Mouse (Mus musculus) kidney, adult 18-20 months (tissue): Measurements from ENCODE around the gene Efhd2.
A peak's percentile ranks its signal among the peaks of the same experiment; 100 is the strongest.

Experiments used
- DNase-seq: peaks from one replicate; pipeline ENCODE4 v3.0.0; 2021

Gene Efhd2

DNA sequence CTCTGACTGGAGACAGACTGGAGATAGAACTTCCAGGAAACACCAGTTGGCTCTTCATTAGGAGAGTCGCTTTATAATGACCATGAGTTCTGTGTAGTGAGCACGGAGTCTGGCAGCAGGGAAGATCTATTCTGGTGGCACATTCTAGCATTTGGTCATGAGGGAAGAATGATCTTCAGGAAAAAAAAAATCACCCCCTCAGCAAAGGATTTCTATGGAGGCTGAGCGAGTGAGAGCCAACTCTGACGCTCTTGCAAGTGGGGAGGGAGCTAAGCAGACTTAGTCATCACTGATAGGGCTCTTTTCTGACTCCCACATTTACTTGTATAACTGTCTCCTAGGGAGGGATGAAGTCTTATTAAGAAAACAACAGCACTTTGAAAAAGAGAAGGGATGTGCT is 4.4 kb upstream of the Efhd2 start:
- no peak for DNase-seq

DNA sequence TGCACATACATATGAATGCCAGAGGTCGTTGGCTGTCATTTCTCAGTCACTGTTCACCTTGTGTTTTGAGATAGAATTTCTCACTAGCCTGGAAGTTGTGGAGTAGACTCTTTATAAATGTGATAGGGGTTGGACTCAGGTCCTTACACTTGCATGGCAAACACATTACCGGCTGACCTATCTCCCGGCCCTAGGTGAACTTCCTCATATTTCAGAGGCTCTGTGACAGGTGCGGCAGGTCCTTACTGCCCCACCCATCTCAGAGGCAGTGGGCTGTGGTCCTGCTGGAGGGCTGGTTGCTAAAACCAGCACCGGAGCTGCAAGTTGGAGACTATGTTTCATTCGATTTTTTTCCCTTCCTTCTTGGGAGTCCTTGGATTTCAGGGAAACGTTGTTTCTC is 3.9 kb upstream of the Efhd2 start:
- DNase-seq: no peak

DNA sequence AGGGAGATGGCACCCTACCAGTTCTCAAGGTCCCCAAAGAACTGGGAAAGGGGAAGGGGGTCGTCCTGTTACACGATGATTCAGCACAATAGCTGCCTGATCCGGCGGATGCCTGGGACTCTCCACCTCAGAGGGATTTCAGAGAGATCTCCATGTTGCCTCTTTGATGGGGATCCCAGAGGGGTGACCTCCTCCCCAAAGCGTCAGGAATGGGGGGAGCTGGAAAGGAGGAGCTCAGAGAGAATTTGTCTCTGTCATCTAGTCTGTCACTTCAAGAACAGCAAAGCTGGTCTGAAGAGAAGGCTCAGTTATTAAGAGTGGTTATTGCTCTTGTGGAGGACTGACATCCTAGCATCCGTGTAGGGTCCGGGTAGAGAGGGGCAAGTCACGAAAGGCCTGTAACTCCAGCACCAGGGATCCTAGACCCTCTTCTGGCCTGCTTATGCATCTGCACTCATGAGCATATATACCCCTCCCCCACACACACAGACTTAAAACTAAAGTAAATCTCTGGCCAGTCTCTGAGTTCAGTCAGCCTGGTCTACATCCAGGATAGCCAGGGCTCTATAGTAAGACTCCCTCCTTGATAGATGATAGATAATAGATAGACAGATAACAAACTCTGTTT is 875 bp upstream of the Efhd2 start:
- no peak for DNase-seq

DNA sequence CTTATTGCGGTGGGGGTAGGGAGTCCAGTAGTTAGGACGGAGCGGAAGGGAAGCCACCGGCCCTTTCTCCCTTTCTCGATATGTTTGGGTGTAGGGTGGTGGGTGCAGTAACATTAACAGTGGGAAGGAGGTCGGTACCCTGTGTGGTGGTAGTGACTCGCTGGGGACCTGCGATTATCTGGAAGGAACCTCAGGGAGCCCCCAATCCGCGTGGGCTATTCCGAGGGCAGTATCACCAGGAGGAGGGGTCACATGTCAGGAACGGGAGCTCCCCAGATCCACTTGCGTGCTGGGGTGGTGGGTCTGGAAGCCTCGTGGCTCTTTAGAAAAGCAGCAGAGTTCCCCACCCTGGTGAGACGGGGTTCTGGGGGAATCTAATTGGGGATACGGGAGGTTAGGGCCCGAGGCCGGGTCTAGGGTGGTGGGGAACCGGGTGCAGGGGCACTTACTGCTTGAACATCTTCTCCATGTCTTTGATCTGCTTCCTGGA is 564 bp downstream of the Efhd2 start:
- no peak for DNase-seq

DNA sequence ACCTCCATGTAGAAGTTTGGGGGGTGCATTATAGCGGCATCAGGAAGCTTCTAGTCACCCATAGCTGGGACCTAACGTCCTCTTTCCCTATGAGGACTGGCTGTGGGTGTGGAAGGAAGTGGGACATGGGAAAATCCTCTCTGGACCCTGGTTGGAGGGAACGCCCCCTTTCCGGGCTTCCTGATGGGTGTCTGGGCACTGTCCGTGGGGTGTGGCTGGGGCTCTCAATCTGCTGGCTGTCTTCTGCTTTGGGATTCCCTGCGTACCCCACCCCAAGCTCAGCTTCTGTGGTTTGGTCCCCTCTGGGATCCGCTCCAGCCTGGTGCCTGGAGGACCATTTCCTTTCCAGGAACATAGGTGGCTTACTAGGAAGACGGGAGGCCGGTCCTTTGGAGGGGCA is 1.7 kb downstream of the Efhd2 start:
- DNase-seq: no peak

DNA sequence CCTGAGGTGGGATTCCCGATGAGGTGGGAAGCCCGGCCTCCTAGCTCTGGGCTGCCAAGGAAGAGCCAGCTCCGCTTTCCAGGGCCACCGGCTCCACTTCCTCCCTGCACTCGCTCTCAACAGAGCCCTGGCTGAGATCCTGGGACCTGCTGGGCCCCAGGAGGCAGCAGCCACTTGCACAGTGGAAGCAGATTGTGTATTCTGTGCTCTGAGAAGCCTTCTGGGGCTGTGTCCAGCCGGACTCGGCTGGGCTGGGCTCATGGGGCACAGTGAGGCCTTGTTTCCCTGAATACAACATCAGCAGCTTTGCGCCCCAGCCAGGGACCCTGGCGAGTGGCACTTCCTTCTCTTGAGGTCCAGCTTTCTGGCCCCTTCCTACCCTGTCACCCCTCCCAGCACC is 2.8 kb downstream of the Efhd2 start:
- DNase-seq: no peak

DNA sequence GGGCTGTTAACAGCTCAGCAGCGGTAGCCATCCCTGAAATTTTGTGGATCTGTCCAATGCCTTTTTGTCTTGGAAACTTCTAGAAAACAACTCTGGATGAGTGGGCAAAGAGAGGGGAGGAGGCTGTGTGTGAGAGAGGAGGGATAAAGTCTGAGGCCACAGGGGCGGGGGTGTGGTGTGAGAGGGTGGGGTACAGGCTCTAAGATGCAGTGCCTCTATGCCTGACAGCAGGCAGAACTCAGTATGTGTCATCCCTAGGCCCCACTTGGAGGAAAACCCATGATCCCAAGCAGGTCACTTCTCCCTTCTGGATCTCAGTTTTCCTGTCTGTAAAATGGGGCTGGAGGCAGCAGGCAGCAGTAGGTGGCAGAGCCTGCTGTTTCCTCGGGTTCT is 3.4 kb downstream of the Efhd2 start:
- no peak for DNase-seq

DNA sequence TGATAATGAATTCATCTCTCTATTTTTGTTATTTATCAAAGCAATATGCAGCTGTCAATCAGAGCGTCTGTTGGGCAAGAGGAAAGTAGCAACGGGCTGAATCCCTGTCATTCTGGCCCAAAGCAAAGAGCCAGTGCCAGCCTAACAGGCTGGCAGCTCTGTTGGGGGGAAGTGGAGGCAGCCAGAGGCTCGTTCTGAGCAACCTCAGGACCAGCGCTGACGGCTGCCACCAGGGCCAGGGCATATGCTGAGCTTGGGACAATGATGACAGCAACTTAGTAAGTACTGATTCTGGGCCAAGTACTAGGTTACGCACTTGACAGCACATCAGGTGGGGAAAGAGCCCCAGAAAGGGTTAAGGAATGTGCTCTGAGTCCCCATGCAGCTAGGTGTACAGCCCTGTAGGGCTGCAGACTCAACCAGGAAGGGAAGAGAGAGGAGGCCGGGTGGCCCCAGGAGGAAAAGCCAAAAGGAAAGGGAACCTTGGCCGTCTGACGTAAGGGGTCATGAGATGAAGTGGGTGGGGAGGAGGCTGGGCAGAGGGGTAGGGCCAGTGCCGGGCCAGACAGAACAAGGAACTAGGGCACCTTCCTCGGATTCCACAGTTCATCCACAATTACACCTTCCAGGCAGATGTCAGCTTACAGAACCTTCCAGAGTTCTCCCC is 3.9 kb downstream of the Efhd2 start:
- peak; percentile 77 for DNase-seq

DNA sequence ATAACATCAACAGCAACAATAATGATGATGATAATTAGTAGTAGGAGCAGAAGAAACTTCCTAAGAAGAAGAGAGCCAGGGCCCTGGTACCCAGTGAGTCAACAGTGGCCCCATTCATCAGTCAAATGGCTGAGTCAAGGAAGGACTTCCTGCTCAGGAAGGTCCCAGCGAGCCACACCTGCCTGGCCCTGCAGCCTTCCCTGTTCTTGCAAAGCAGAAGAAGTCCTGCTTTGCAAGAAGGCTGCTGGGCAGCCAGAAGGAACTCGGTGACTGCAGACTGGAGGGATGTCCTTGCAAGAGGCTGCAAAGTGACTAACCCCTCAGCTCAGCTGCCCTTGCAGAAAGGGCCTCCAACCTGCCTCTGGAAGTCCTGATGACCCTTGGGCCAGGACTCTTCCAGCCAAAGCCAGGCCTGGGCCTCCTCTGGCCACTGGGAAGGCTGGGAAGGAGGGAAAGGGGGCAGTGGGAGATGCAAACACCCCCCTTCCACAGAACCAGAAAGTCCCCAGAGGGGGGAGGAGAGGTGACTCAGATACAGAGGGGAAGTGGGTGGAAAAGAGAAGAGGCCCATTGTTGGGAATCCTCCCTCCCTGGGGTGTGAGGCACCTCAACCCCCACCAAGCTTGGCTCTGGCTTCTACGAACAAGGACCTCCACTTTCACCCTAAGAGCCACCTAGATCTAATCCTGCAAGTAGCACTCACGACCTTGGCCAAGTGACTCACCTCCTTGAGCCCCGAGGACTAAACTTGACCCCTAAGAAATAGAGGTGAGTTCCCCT is 5.1 kb downstream of the Efhd2 start:
- DNase-seq: no peak

DNA sequence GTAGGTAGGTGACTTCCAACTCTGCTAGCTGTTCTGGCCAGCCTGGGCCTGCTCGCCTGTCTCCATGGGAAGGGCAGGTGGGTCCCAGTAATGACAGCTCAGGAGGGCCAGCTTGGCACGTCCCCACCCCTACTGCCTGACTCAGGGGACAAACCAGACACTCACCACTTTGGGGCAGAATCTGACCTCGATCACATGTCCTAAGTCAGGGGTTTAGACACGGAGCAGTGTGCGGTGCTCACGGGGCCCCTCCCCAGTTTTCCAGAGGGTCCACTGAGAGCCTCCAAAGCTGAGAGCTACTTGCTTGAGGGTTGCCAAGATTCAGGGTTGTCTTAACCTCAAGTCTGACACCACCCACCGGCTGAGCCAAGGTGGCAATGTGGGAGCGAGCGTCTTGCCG is 6.7 kb downstream of the Efhd2 start:
- no peak for DNase-seq

DNA sequence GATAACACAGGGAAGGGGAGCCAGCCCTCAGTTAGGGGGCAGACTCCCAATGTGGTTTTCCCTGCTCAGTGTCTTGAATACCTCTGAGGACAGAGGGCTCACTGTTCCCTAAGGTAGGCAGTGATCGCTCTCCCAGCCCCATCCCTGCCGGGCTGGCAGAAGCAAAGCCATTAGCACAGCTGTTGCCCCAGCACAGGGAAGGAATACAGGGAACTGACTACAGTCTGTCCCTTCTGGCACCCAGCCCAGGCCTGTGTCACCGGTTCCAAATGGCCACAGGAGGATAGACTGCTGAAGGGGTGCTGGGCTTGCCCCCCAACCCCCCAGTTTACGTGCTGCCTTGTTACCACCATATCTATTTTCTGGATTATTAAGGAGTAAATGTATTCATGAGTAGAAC is 7.2 kb downstream of the Efhd2 start:
- DNase-seq: peak; percentile 48

DNA sequence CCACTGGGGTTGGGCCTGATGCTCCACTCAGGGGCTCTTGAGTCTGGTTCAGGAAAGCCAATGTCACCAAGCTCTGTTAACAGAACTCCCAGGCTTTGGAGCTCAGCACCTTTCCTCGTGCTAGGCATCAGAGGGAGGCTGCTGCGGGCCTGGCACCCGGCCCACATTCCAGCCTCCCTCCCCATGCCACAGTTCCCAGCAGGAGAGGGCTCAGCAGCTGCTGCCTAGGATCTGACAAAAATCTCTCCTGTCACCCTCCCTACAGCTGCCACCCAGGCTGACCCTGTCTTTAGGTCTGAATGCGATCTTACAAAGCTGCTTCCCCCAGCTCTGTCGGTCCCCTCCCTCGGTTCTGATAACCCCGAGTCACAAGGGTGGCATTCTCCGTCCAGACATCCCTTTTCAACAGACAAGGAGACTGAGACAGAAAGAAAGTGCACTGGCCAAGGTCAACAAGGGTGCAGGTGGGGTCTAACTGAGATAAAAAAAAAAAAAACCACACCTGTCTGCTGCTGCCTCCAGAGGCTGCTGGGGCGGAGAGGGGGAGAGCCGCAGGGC is 7.7 kb downstream of the Efhd2 start:
- DNase-seq: peak; percentile 65

DNA sequence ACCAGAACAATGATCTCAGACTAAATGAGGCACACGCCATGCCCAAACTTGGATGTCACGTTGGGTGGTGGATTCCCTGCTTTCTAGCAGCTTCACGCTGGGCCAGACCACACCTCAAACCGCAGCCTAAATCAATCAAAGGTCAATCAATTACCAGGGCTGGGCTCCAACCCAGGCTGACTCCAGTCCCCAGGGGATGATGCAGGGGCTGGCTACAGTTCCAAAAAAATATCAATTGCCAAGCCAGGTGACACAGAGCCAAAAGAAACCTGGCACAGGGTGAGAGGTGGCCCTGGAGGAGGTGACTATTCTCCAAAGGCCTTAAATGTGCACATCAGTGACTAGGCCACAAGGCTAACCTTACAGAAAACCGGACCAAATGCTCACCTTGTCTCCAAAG is 9.1 kb downstream of the Efhd2 start:
- DNase-seq: peak; percentile 49

DNA sequence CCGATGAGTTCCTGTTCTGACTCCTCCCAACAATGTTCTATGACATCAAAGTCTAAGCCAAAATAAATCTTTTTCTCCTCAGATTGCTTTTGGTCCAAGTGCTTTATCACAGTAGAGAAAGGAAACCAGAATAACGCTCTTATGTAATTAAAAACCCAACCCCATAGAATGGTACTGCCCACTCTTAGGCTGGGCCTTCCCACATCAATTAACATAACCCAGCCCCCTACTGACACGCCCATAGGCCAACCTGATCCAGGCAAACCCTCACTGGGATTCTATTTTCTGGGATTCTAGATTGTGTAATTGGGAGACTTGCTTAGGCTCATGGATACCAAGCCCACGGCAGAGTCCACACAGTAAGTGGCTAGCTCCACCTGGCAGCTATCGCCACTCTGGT is 9.7 kb downstream of the Efhd2 start:
- no peak for DNase-seq

DNA sequence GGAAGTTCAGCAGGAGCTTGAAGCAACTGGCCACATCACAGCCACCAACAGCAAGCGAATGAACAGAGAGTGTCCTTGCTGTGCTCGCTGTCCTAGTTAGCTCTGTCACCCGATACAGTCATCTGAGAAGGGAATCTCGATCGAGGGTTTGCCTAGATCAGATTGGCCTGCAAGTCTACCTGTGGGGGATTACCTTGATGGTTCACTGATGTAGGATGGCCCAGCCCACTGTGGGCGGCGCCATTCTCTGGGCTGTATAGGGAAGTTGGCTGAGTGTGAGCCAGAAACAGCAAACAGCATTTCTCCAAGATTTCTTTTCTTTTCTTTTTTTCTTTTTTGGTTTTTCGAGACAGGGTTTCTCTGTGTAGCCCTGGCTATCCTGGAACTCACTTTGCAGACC is 10.2 kb downstream of the Efhd2 start:
- no peak for DNase-seq

DNA sequence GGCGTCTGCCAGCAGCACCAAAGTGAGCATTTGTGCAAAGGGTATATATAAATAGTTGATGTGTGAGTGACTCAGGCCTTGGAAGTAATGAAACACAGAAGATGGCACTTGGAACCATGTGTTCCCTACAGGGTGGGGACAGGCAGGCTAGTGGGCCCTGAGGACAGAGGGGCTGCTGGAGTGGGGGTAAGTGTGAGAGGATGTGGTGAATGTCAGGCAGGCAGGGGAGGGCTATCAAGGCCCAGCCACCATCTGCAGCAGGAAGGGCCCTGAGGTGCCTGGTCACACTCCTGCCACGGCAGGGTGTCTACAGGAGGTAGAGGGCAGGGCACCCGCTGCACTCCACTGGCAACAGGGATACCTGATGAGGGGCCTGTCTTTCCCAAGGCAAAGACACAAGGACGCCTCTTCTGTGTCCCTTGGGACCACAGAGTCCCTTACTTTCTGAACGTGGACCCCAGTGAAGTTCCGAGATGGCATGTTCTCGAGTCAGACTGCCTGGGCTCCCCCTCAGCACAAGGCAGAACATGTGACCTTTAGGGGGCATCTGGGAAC is 10.9 kb downstream of the Efhd2 start:
- DNase-seq: no peak

DNA sequence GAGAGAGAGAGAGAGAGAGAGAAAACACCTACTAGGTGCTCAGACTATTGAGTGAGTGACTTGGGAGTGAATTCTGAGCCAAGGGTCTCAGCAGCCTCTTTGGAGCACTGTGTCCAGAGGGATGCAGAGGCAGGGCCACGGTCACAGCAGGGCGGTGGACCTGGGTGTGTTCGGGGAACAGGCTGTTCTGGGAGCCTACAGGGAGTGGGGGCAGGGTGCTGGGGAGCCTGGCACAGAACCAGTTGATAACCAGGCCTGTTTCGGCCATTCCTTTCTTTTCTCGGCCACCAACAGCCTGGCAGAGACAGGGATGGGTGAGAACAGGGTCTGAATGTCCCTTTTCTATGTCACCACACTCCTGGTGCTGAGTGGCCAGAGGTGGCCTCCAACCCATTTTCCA is 11.9 kb downstream of the Efhd2 start:
- DNase-seq: no peak

DNA sequence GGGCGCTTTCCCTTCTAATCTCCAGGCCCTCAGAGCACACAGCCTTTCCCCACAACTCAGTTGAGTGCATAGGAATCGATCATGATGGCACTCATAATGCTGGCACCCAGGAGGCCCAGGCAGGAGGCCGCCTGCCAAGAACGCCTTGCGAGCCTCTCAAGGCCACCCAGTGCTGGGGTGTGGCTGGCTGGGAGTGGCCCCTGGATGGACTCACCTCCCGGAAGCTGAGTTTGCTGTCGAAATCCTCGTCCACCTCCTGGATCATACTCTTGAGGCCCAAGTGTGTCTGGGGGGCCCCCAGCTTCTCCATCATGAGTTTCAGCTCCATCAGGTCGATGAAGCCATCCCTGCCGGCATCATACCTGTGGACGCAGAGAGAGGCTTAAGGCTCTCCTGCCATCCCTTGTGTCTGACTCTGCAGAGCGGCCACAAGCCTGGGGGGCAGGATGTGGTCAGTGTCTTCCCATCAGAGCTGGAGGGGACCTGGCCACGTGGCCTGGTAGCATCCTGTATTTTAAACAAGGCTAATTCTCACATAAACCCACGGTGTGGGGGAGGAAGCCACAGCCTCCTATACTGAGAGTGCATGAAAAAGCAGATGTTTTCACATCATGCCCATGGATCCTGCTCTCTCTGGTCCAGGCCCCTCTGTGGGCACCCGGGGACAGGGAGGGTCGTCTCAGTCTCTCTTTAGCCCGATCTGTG is 13.0 kb downstream of the Efhd2 start:
- no peak for DNase-seq

DNA sequence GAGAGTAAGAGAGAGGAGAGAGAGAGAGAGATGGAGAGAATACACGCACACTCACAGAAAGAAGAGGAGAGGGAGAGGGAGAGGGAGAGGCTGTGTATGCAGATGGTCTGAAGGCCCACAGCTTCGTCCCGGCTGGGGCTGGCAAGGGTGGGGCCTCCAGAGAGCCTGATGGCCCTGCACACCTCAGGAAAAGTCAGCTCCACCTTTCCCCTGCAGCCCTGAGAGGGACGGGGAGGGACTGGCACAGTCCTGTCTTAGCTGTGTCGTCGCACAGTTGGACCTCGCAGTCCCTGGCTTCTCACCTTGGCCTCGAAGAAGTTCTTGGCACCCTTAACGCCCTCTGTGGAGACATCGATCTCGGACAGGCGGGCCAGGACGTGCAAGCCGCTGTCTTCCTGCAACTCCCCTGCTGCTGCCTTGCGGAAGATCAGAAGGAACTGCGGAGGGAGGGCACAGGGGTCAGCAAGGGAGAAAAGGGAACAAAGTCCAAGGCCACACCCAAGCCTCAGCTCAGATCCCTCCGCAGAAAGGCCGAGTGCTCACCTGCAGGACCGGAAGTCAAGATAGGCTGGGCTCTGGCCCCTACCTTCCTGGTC is 14.4 kb downstream of the Efhd2 start:
- DNase-seq: no peak

DNA sequence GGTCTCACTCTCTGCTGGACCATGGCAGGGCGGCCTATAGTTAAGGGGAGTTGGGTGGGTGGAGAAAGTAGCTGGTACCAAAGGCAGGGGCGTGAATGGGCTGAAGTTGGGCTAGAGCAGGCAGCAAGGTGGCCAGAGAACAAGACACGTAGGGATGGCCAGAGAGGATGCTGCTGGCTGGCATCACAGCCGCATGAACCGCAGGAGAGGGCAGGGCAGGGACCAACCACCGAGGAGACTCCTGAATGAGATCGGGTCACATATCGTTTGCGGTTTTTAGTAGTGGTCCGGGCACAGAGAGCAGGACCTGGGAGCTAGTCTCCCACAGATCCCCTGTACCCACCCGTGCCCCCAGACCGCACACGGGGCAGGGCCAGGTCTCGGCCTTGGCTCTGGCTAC is 15.4 kb downstream of the Efhd2 start:
- no peak for DNase-seq

DNA sequence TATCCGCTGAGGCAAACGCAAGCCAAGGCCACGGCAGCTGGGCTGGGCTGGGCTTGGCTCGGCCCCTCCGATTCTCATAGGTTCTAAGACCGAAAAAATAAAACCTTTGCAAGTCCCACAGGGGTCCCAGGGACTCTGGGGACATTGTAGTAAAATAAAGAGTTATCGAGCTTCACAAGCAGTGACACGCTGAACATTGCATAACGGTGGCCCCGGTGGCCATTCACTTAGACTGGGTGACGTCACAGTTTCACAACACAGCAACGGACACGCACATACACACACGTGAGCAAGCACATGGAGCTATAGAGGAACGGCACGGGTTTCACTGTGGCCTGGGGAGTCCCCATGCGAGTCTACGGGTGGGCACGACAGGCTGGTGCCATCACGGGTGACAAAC is 16.2 kb downstream of the Efhd2 start:
- DNase-seq: no peak

DNA sequence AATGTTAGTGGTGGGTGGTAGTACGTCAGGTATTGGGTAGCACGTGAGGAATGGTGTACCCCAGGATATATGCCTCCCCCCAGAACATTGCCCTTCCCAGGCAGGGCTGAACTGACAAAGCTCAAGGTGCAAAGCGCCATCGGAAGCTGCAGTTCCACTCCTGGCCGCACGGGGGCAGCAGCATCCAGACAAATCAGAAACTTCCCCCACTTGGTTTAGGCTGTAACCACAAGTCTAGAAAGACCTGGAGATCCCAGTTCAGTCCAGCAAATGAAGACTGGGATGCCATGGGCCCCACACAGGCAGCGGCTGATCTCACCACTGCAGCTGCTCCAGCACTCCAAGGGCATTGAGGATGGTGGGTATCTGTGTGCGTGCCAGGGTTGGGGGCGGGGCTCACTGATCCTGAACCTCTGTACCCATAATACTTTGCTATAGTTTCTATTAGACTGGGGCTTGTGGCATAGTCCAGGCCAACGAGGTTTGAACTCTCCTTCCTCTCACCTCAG is 17.2 kb downstream of the Efhd2 start:
- DNase-seq: peak; percentile 87
